Comparison of ENCODE assay signal across 15 mouse cellular contexts in the genomic region with DNA sequence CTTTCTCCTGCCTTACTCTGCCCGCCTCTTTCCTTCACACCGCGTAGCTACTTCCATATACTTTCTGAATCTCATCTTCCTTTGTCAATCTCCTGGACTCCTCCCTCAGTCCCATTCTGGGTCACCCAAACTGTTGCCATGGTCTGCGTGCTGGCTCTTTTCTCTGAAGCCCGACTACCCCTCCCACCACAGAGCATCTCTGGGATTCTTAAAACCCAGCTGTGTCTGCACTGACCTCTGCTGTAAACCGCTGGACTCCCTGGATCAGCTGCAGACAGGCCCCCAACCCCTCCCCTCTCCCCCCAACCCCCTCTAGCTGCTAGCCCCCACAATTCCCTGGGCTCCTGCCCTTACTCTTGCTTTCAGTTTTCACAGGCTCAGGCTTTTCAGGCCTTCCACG.
DNase-seq lines count a peak whose midpoint lies in the region; ATAC-seq and TF ChIP-seq lines count a peak whose summit lies in the region.
"Had no signal": no experiment of that assay in that cellular context is flagged by ENCODE, and none has a peak within 500 bp of the region (broad histone marks: within the 10 kb centered on the region; RNA-seq: fewer than 3 reads in every experiment).

No protein-coding gene starts in this region.

- DNase-seq in heart, adult 11 months, result peak; percentile 93
- DNase-seq in heart, postnatal 14 days, result no peak
- peak; percentile 35 for DNase-seq in lung, embryonic 14.5 days
- DNase-seq in lung, adult 2 months, result no peak
- peak; percentile 20 for DNase-seq in embryonic facial prominence, embryonic 11.5 days (ENCODE audit: low spot score)
- no peak for DNase-seq in thymus, postnatal 36 days
- no peak for DNase-seq in frontal cortex, postnatal 14 days (ENCODE audit: low spot score in 2 of 2)
- DNase-seq: adrenal gland, postnatal 36 days; B cell, adult 2 months; cerebellum, adult 8-10 months; gastrocnemius, postnatal 14 days had no signal

- TF ChIP-seq CTCF in lung, embryonic 14.5 days (IDR thresholded peaks at IDR 0.05; ENCODE audit: low read depth), result no peak
- TF ChIP-seq CTCF in lung, adult 2 months (IDR thresholded peaks at IDR 0.05; ENCODE audit: insufficient read depth, low read length), result no peak

- ATAC-seq in lung, embryonic 14.5 days (ENCODE audit: insufficient read depth), result peak; percentile 71; the same call in 1 of the 2 replicates
- no peak for ATAC-seq in embryonic facial prominence, embryonic 11.5 days (replicated peaks; ENCODE audit: insufficient number of reproducible peaks, low FRiP score, low TSS enrichment, low read depth)
- ATAC-seq in limb, embryonic 12.5 days (ENCODE audit: insufficient number of reproducible peaks, insufficient read depth, low FRiP score, low TSS enrichment, low read depth), result no peak; the same call in 1 of the 2 replicates

- H3K27ac ChIP-seq in lung, embryonic 14.5 days (ENCODE audit: low read depth), result no peak overlapping the region
- H3K27ac ChIP-seq in embryonic facial prominence, embryonic 11.5 days (replicated peaks; ENCODE audit: low read depth, low read length), result no peak overlapping the region
- H3K27ac ChIP-seq in limb, embryonic 12.5 days, result 0 out of 2 replicates have a peak overlapping the region, but pooled peaks have one; percentile 17

- H3K9ac ChIP-seq in lung, embryonic 14.5 days, result no peak overlapping the region
- no peak overlapping the region for H3K9ac ChIP-seq in embryonic facial prominence, embryonic 11.5 days (replicated peaks; ENCODE audit: low read length)
- no peak overlapping the region for H3K9ac ChIP-seq in limb, embryonic 12.5 days (replicated peaks)
- H3K9ac ChIP-seq: lung, embryonic 15.5 days had no signal

- no peaks in the 10 kb centered on the region for H3K27me3 ChIP-seq in lung, embryonic 14.5 days (ENCODE audit: insufficient read depth, low read length)
- H3K27me3 ChIP-seq in embryonic facial prominence, embryonic 11.5 days (ENCODE audit: control insufficient read depth, insufficient read depth, low read length), result no peaks in the 10 kb centered on the region
- H3K27me3 ChIP-seq in limb, embryonic 12.5 days, result no peaks in the 10 kb centered on the region
- H3K27me3 ChIP-seq: lung, embryonic 15.5 days; Patski had no signal

- H3K4me2 ChIP-seq in lung, embryonic 14.5 days, result no peak overlapping the region
- no peak overlapping the region for H3K4me2 ChIP-seq in embryonic facial prominence, embryonic 11.5 days (ENCODE audit: low read depth, low read length)
- no peak overlapping the region for H3K4me2 ChIP-seq in limb, embryonic 12.5 days
- H3K4me2 ChIP-seq: lung, embryonic 15.5 days had no signal

- no peaks in the 10 kb centered on the region for H3K9me3 ChIP-seq in lung, embryonic 14.5 days (ENCODE audit: low read depth, low read length)
- H3K9me3 ChIP-seq in embryonic facial prominence, embryonic 11.5 days (replicated peaks; ENCODE audit: control insufficient read depth, low read length), result no peaks in the 10 kb centered on the region
- H3K9me3 ChIP-seq in limb, embryonic 12.5 days, result no peaks in the 10 kb centered on the region
- H3K9me3 ChIP-seq: lung, embryonic 15.5 days had no signal

- 0 out of 2 replicates have a peak, but pooled peaks cover 2% of the 10 kb centered on the region for H3K4me1 ChIP-seq in lung, embryonic 14.5 days (ENCODE audit: insufficient read depth)
- no peaks in the 10 kb centered on the region for H3K4me1 ChIP-seq in lung, adult 2 months (ENCODE audit: control insufficient read depth, insufficient read depth, low read length)
- peaks cover 6% of the 10 kb centered on the region; the same call in 1 of the 2 replicates for H3K4me1 ChIP-seq in embryonic facial prominence, embryonic 11.5 days (ENCODE audit: control insufficient read depth, insufficient read depth, low read length)
- peaks cover 57% of the 10 kb centered on the region for H3K4me1 ChIP-seq in limb, embryonic 12.5 days (replicated peaks)

- WGBS in lung, embryonic 14.5 days, result 30% methylated on average over 7 of the region's 7 CpGs
- 52% methylated on average over 7 of the region's 7 CpGs for WGBS in lung, adult 2 months
- 27% methylated on average over 7 of the region's 7 CpGs for WGBS in embryonic facial prominence, embryonic 11.5 days
- 37% methylated on average over 7 of the region's 7 CpGs for WGBS in limb, embryonic 12.5 days

- no peak overlapping the region for H3K4me3 ChIP-seq in lung, embryonic 14.5 days (ENCODE audit: low read depth, low read length)
- H3K4me3 ChIP-seq in lung, adult 2 months (replicated peaks; ENCODE audit: extremely low read depth, low read depth, low read length), result no peak overlapping the region
- H3K4me3 ChIP-seq in embryonic facial prominence, embryonic 11.5 days (ENCODE audit: low read depth, low read length), result no peak overlapping the region
- H3K4me3 ChIP-seq in limb, embryonic 12.5 days (replicated peaks), result no peak overlapping the region
- H3K4me3 ChIP-seq: lung, embryonic 15.5 days; myocyte had no signal

- intact Hi-C loops in heart, postnatal 14 days (cut with DNase I), result loop anchor here (2.0 to 5.0 kb wide), 4 partner anchors 44 to 241 kb away; no protein-coding TSS in a partner anchor

- no peak for TF ChIP-seq POLR2A in lung, adult 2 months (IDR thresholded peaks at IDR 0.05; ENCODE audit: borderline replicate concordance, extremely low read depth, low read depth, low read length)

- H3K36me3 ChIP-seq in lung, embryonic 14.5 days (ENCODE audit: insufficient read depth), result no peaks in the 10 kb centered on the region
- H3K36me3 ChIP-seq in embryonic facial prominence, embryonic 11.5 days (replicated peaks; ENCODE audit: control insufficient read depth, insufficient read depth, low read depth, low read length), result no peaks in the 10 kb centered on the region
- no peaks in the 10 kb centered on the region for H3K36me3 ChIP-seq in limb, embryonic 12.5 days
- H3K36me3 ChIP-seq: lung, embryonic 15.5 days had no signal

Comparison
In these comparisons a context has a peak if more than half of its experiments do, and no peak if none do; other contexts are left out.
1. DNase-seq: peak in heart, adult 11 months (single experiment), lung, embryonic 14.5 days (single experiment) and embryonic facial prominence, embryonic 11.5 days (single experiment); none in heart, postnatal 14 days (0 of 2), lung, adult 2 months (single experiment), thymus, postnatal 36 days (0 of 2) and frontal cortex, postnatal 14 days (0 of 2).